Mouse (Mus musculus): ENCODE results near the gene Tgm6. TPM values are rescaled to one million over a fixed set of nuclear protein-coding genes. Genes with fewer than 3 reads are reported as not detected.
A peak's percentile ranks its signal among the peaks of the same experiment; 100 is the strongest.

The Tgm6 gene
- polyA plus RNA-seq, 1 experiment from 2014 or later = not detected

- WGBS = 71% methylated on average over 3 of the region's 3 CpGs
- no peaks in the 10 kb centered on the region for H3K36me3 ChIP-seq
- no peaks in the 10 kb centered on the region for H3K4me1 ChIP-seq
- no peak overlapping the region for H3K27ac ChIP-seq
- no peak overlapping the region for H3K4me2 ChIP-seq (replicated peaks)
- no peak for ATAC-seq (ENCODE audit: insufficient number of reproducible peaks, insufficient read depth, low FRiP score, low TSS enrichment)
- no peaks in the 10 kb centered on the region for H3K9me3 ChIP-seq
- H3K27me3 ChIP-seq = no peaks in the 10 kb centered on the region
- H3K4me3 ChIP-seq = no peak overlapping the region
- no peak overlapping the region for H3K9ac ChIP-seq
Observed at GRCm38 (mm10) chr2:130155171-130155570, 43.0 kb downstream of the Tgm6 start.

- H3K4me3 ChIP-seq = no peak overlapping the region
- H3K9ac ChIP-seq = no peak overlapping the region
- ATAC-seq (ENCODE audit: insufficient number of reproducible peaks, insufficient read depth, low FRiP score, low TSS enrichment) = no peak
- no peak overlapping the region for H3K4me2 ChIP-seq (replicated peaks)
- no peaks in the 10 kb centered on the region for H3K27me3 ChIP-seq
- H3K4me1 ChIP-seq = no peaks in the 10 kb centered on the region
- no peaks in the 10 kb centered on the region for H3K36me3 ChIP-seq
- no peaks in the 10 kb centered on the region for H3K9me3 ChIP-seq
- H3K27ac ChIP-seq = no peak overlapping the region
Observed at GRCm38 (mm10) chr2:130155851-130156250, 43.6 kb downstream of the Tgm6 start.

- H3K4me2 ChIP-seq (replicated peaks) = no peak overlapping the region
- H3K9ac ChIP-seq = no peak overlapping the region
- H3K36me3 ChIP-seq = no peaks in the 10 kb centered on the region
- no peaks in the 10 kb centered on the region for H3K9me3 ChIP-seq
- H3K27me3 ChIP-seq = no peaks in the 10 kb centered on the region
- no peak for ATAC-seq (ENCODE audit: insufficient number of reproducible peaks, insufficient read depth, low FRiP score, low TSS enrichment)
- no peak overlapping the region for H3K4me3 ChIP-seq
- 59% methylated on average over 14 of the region's 14 CpGs for WGBS
- no peaks in the 10 kb centered on the region for H3K4me1 ChIP-seq
- H3K27ac ChIP-seq = no peak overlapping the region
Observed at GRCm38 (mm10) chr2:130157231-130158087, 45.2 kb downstream of the Tgm6 start.

GRCm38 (mm10) chr2:130158088-130158437 lies 45.8 kb downstream of the Tgm6 start:
- H3K36me3 ChIP-seq = no peaks in the 10 kb centered on the region
- H3K4me3 ChIP-seq = no peak overlapping the region
- no peaks in the 10 kb centered on the region for H3K27me3 ChIP-seq
- no peak for ATAC-seq (ENCODE audit: insufficient number of reproducible peaks, insufficient read depth, low FRiP score, low TSS enrichment)
- no peak overlapping the region for H3K4me2 ChIP-seq (replicated peaks)
- H3K9me3 ChIP-seq = no peaks in the 10 kb centered on the region
- H3K9ac ChIP-seq = no peak overlapping the region
- H3K27ac ChIP-seq = no peak overlapping the region
- no peaks in the 10 kb centered on the region for H3K4me1 ChIP-seq
- 50% methylated on average over 4 of the region's 4 CpGs for WGBS

- no peaks in the 10 kb centered on the region for H3K4me1 ChIP-seq
- 0 out of 2 replicates have a peak, but pooled peaks cover 8% of the 10 kb centered on the region for H3K36me3 ChIP-seq
- ATAC-seq (ENCODE audit: insufficient number of reproducible peaks, insufficient read depth, low FRiP score, low TSS enrichment) = no peak
- no peaks in the 10 kb centered on the region for H3K27me3 ChIP-seq
- 87% methylated on average over 5 of the region's 5 CpGs for WGBS
- H3K27ac ChIP-seq = no peak overlapping the region
- H3K9me3 ChIP-seq = no peaks in the 10 kb centered on the region
- no peak overlapping the region for H3K9ac ChIP-seq
- H3K4me2 ChIP-seq (replicated peaks) = no peak overlapping the region
- no peak overlapping the region for H3K4me3 ChIP-seq
Observed at GRCm38 (mm10) chr2:130162701-130163100, 50.5 kb downstream of the Tgm6 start.

- Histone ChIP-seq H3K9me3 (no peaks in the 10 kb centered on the region), H3K4me1 (no peaks in the 10 kb centered on the region), H3K4me2 (replicated peaks) (no peak overlapping the region), H3K27me3 (no peaks in the 10 kb centered on the region), H3K9ac (no peak overlapping the region), H3K4me3 (no peak overlapping the region), H3K27ac (no peak overlapping the region), H3K36me3 (peaks cover 32% of the 10 kb centered on the region)
- ATAC-seq (ENCODE audit: insufficient number of reproducible peaks, insufficient read depth, low FRiP score, low TSS enrichment) = no peak
- 68% methylated on average over 9 of the region's 9 CpGs for WGBS
Observed at GRCm38 (mm10) chr2:130166311-130167214, 54.3 kb downstream of the Tgm6 start.

DNA sequence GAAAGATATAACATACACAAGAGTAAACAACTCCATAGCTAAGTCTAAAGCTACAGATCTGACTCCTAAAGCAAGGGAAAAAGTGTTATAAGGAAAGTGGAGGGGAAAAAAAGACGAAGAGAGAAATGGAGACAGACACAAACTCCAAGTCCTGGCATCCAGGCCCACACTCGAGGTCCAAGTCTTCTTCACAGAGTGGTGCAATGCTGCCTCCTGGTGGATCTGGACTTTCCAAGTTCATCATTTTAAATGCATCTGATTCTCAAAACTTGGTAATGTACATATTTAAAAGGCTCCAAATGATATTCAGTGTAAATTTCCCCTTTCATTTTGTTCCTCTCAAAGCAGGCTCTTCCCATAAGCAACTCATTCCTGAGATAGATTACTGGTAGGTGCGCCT lies 55.6 kb downstream of the Tgm6 start:
- no peak overlapping the region for H3K9ac ChIP-seq
- no peak overlapping the region for H3K4me3 ChIP-seq
- H3K4me1 ChIP-seq = no peaks in the 10 kb centered on the region
- 50% methylated on average over 3 of the region's 3 CpGs for WGBS
- H3K4me2 ChIP-seq (replicated peaks) = no peak overlapping the region
- no peaks in the 10 kb centered on the region for H3K9me3 ChIP-seq
- H3K36me3 ChIP-seq = peaks cover 45% of the 10 kb centered on the region
- H3K27me3 ChIP-seq = no peaks in the 10 kb centered on the region
- no peak overlapping the region for H3K27ac ChIP-seq
- no peak for ATAC-seq (ENCODE audit: insufficient number of reproducible peaks, insufficient read depth, low FRiP score, low TSS enrichment)

- no peak for ATAC-seq (ENCODE audit: insufficient number of reproducible peaks, insufficient read depth, low FRiP score, low TSS enrichment)
- 62% methylated on average over 2 of the region's 2 CpGs for WGBS
- peaks cover 71% of the 10 kb centered on the region for H3K36me3 ChIP-seq
Observed at GRCm38 (mm10) chr2:130171674-130172073, 59.5 kb downstream of the Tgm6 start.

DNA sequence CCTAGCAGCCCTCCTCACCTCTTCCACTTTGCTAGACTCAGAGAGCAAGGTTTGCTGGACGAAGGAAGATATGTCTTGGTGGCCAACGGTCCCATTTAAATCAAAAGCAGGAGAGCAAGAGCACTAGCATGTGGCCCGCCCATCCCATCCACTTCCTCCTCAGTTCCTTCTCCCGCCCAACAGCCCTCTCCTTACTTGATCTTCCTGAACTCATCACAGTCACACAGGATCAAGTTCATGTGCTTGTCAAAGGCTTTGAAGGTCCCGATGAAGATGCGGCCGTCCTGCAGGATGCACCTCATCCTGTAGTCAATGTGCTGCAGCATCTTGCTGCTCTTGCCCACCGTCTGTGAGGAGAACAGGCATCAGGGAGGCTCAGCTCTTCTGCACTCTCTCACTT lies 64.6 kb downstream of the Tgm6 start:
- H3K36me3 ChIP-seq = peaks cover 49% of the 10 kb centered on the region
- H3K9ac ChIP-seq = peak overlapping the region; percentile 99

More at GRCm38 (mm10) chr2:130171674-130172073, 59.5 kb downstream of the Tgm6 start:
- Histone ChIP-seq H3K27me3 (no peaks in the 10 kb centered on the region), H3K9ac (no peak overlapping the region), H3K27ac (no peak overlapping the region), H3K4me2 (replicated peaks) (no peak overlapping the region), H3K4me1 (peaks cover 2% of the 10 kb centered on the region), H3K4me3 (no peak overlapping the region), H3K9me3 (no peaks in the 10 kb centered on the region)

GRCm38 (mm10) chr2:130178381-130178705 lies 66.1 kb downstream of the Tgm6 start:
- peak overlapping the region; percentile 97 for H3K4me3 ChIP-seq
- H3K36me3 ChIP-seq = peaks cover 34% of the 10 kb centered on the region
- H3K9ac ChIP-seq = peak overlapping the region; percentile 99
- WGBS = 0% methylated on average over 11 of the region's 11 CpGs
- H3K27ac ChIP-seq = peak overlapping the region; percentile 98
- H3K9me3 ChIP-seq = no peaks in the 10 kb centered on the region
- ATAC-seq (ENCODE audit: insufficient number of reproducible peaks, insufficient read depth, low FRiP score, low TSS enrichment) = no peak
- peak overlapping the region; percentile 83 for H3K4me2 ChIP-seq (replicated peaks)
- H3K27me3 ChIP-seq = no peaks in the 10 kb centered on the region
- H3K4me1 ChIP-seq = peaks cover 16% of the 10 kb centered on the region

More for the DNA sequence above, 64.6 kb downstream of the Tgm6 start:
- no peak for ATAC-seq (ENCODE audit: insufficient number of reproducible peaks, insufficient read depth, low FRiP score, low TSS enrichment)
- WGBS = 73% methylated on average over 8 of the region's 8 CpGs
- Histone ChIP-seq H3K27ac (no peak overlapping the region), H3K4me2 (replicated peaks) (peak overlapping the region; percentile 83), H3K4me1 (peaks cover 16% of the 10 kb centered on the region), H3K27me3 (no peaks in the 10 kb centered on the region), H3K9me3 (no peaks in the 10 kb centered on the region), H3K4me3 (peak overlapping the region; percentile 97; the same call in 1 of the 2 replicates)

- H3K27me3 ChIP-seq = no peaks in the 10 kb centered on the region
- WGBS = under 1% methylated on average over 81 of the region's 81 CpGs
- H3K4me1 ChIP-seq = peaks cover 16% of the 10 kb centered on the region
- H3K9ac ChIP-seq = peak within 1 kb of the TSS; percentile 99
- H3K9me3 ChIP-seq = no peaks in the 10 kb centered on the region
- H3K4me2 ChIP-seq (replicated peaks) = peak within 1 kb of the TSS; percentile 83
- ATAC-seq (ENCODE audit: insufficient number of reproducible peaks, insufficient read depth, low FRiP score, low TSS enrichment) = peak; percentile 87
- H3K36me3 ChIP-seq = peaks cover 28% of the 10 kb centered on the region
- peak within 1 kb of the TSS; percentile 98 for H3K27ac ChIP-seq
- peak within 1 kb of the TSS; percentile 97 for H3K4me3 ChIP-seq
Observed at GRCm38 (mm10) chr2:130178706-130179506, 66.7 kb downstream of the Tgm6 start, which contains the start of gene Snrpb. Gene Snrpb, minus strand, starts transcription at chr2:130179403.
